Mouse (Mus musculus) ES-E14 (cell line): Measurements from ENCODE around the gene Rnf216. TPM values are rescaled to one million over a fixed set of nuclear protein-coding genes. Genes with fewer than 3 reads are reported as not detected.

ENCODE experiments used
- DNase-seq: peaks from one replicate; pipeline ENCODE4 v3.0.0-alpha.2; 2013; ENCODE audit warnings: low read depth, low spot score
- H3K27ac ChIP-seq: 2 replicates; pipeline ENCODE4 v1.5.1; 2012; ENCODE audit warnings: low read depth, mild to moderate bottlenecking, low read length, moderate library complexity, mixed read lengths; ENCODE audit not compliant: poor library complexity, insufficient read depth, severe bottlenecking
- H3K36me3 ChIP-seq: 2 replicates; pipeline ENCODE4 v1.6.1; 2012; ENCODE audit warnings: mild to moderate bottlenecking, low read length, moderate library complexity, mixed read lengths; ENCODE audit not compliant: control insufficient read depth, poor library complexity, insufficient read depth, severe bottlenecking
- H3K4me1 ChIP-seq, 2 experiments: fragments of 150-350 bp in 1 of 2; sonication (generic) in 1 of 2; 2 replicates each; pipeline ENCODE4 v1.6.1; 2012; ENCODE audit warnings: low read length in 2 of 2, mild to moderate bottlenecking in 1 of 2, mixed read lengths in 1 of 2; ENCODE audit not compliant: control insufficient read depth in 2 of 2, insufficient read depth in 2 of 2, poor library complexity in 1 of 2
- H3K4me3 ChIP-seq, 2 experiments: fragments of 150-350 bp in 1 of 2; sonication (generic) in 1 of 2; 2 replicates each; pipeline ENCODE4 v1.5.1; 2012; ENCODE audit warnings: low read length in 2 of 2, low read depth in 1 of 2, mild to moderate bottlenecking in 1 of 2, mixed read lengths in 1 of 2; ENCODE audit not compliant: insufficient read depth in 1 of 2, poor library complexity in 1 of 2, severe bottlenecking in 1 of 2
- H3K9ac ChIP-seq: 2 replicates; pipeline ENCODE4 v1.6.1; 2012; ENCODE audit warnings: low read depth, mild to moderate bottlenecking, low read length, mixed read lengths; ENCODE audit not compliant: poor library complexity, insufficient read depth, severe bottlenecking
- H3K9me3 ChIP-seq: fragments of 150-350 bp; sonication (generic); 2 replicates; pipeline ENCODE4 v1.6.1; 2012; ENCODE audit warnings: low read depth, mild to moderate bottlenecking, low read length; ENCODE audit not compliant: control insufficient read depth, insufficient read depth
- CHD2 ChIP-seq: IDR thresholded peaks from 2 replicates; pipeline ENCODE4 v1.6.1; 2014; ENCODE audit warnings: mild to moderate bottlenecking, low read depth, low read length, inconsistent platforms
- HCFC1 ChIP-seq: IDR thresholded peaks from 2 replicates; pipeline ENCODE4 v1.6.1; 2012; ENCODE audit warnings: low read length, inconsistent platforms, borderline replicate concordance; ENCODE audit not compliant: insufficient read depth
- MAFK ChIP-seq: IDR thresholded peaks from 2 replicates; pipeline ENCODE4 v1.6.1; 2014; ENCODE audit warnings: mild to moderate bottlenecking, low read depth, low read length, inconsistent platforms; ENCODE audit not compliant: insufficient read depth
- ZC3H11A ChIP-seq: IDR thresholded peaks from 2 replicates; pipeline ENCODE4 v1.6.1; 2012; ENCODE audit warnings: low read depth, mild to moderate bottlenecking, inconsistent platforms, low read length, borderline replicate concordance
- ZNF384 ChIP-seq: IDR thresholded peaks from 2 replicates; pipeline ENCODE4 v1.6.1; 2012; ENCODE audit warnings: low read depth, low read length, inconsistent platforms
- in situ Hi-C, 2 experiments: fragments of 600-800 bp; cut with MboI; formaldehyde crosslinking; loops; one replicate each; pipeline ENCODE4 v1.15.1; 2025; ENCODE audit warnings: low sequenced_read_pairs in 2 of 2, inconsistent platforms in 1 of 2; ENCODE audit not compliant: unreplicated experiment in 2 of 2
- total RNA-seq: library from RNA; depleted of rRNA; stranded (reverse); fragments of 300-350 nt; gene quantifications from 2 replicates; pipeline ENCODE4 v1.2.3, GENCODE M21; 2012

Gene Rnf216
- total RNA-seq, 1 experiment, result 23.8 TPM

GRCm38 (mm10) chr5:142956956-142957703 lies 155.7 kb downstream of the Rnf216 start:
- H3K36me3 ChIP-seq, result no peaks in the 10 kb centered on the region
- H3K4me1 ChIP-seq, result peaks cover 3 to 19% of the 10 kb centered on the region in 2 experiments; a peak in 3 of 4 replicates
- DNase-seq, result no peak
- TF ChIP-seq ZC3H11A, result no peak
- TF ChIP-seq CHD2, result no peak
- no peak for TF ChIP-seq ZNF384
- no peak for TF ChIP-seq HCFC1
- TF ChIP-seq MAFK, result no peak
- no peak overlapping the region for H3K27ac ChIP-seq
- in situ Hi-C loops, result no loop called here
- no peak overlapping the region for H3K9ac ChIP-seq
- H3K4me3 ChIP-seq, result no peak overlapping the region
- H3K9me3 ChIP-seq, result no peaks in the 10 kb centered on the region

- H3K4me1 ChIP-seq, result peaks cover 3 to 13% of the 10 kb centered on the region in 2 experiments; a peak in 3 of 4 replicates
- H3K9ac ChIP-seq, result no peak overlapping the region
- no peak overlapping the region for H3K27ac ChIP-seq
- no peak for DNase-seq
- no peak overlapping the region for H3K4me3 ChIP-seq
- no peaks in the 10 kb centered on the region for H3K36me3 ChIP-seq
- TF ChIP-seq MAFK (no peak), HCFC1 (no peak), ZC3H11A (no peak), CHD2 (no peak), ZNF384 (no peak)
- no peaks in the 10 kb centered on the region for H3K9me3 ChIP-seq
- in situ Hi-C loops, result no loop called here
These were observed 159.2 kb downstream of the Rnf216 start for GRCm38 (mm10) chr5:142953641-142954040.

GRCm38 (mm10) chr5:142950405-142950804 lies 162.4 kb downstream of the Rnf216 start:
- Histone ChIP-seq H3K36me3 (no peaks in the 10 kb centered on the region), H3K27ac (no peak overlapping the region), H3K9ac (no peak overlapping the region), H3K4me1 (peaks cover 2 to 10% of the 10 kb centered on the region in 2 experiments; a peak in 3 of 4 replicates), H3K4me3 (no peak overlapping the region), H3K9me3 (no peaks in the 10 kb centered on the region)
- no peak for DNase-seq
- TF ChIP-seq HCFC1, result no peak
- TF ChIP-seq ZNF384, result no peak
- TF ChIP-seq CHD2, result no peak
- TF ChIP-seq ZC3H11A, result no peak
- TF ChIP-seq MAFK, result no peak
- in situ Hi-C loops, result no loop called here

- Histone ChIP-seq H3K36me3 (no peaks in the 10 kb centered on the region), H3K9me3 (no peaks in the 10 kb centered on the region), H3K9ac (no peak overlapping the region), H3K4me1 (peaks cover 2 to 8% of the 10 kb centered on the region in 2 experiments; a peak in 1 of 4 replicates), H3K27ac (no peak overlapping the region), H3K4me3 (no peak overlapping the region)
- in situ Hi-C loops, result no loop called here
- no peak for TF ChIP-seq MAFK
- no peak for TF ChIP-seq ZNF384
- no peak for TF ChIP-seq CHD2
- TF ChIP-seq HCFC1, result no peak
- no peak for TF ChIP-seq ZC3H11A
- DNase-seq, result no peak
These were observed 163.2 kb downstream of the Rnf216 start for GRCm38 (mm10) chr5:142949580-142949979.

- Histone ChIP-seq H3K27ac (no peak overlapping the region), H3K9ac (no peak overlapping the region), H3K36me3 (no peaks in the 10 kb centered on the region), H3K4me1 (peaks cover 2 to 13% of the 10 kb centered on the region in 2 experiments; a peak in 2 of 4 replicates), H3K9me3 (no peaks in the 10 kb centered on the region), H3K4me3 (no peak overlapping the region)
- in situ Hi-C loops, result no loop called here
- no peak for DNase-seq
- no peak for TF ChIP-seq MAFK
- no peak for TF ChIP-seq CHD2
- TF ChIP-seq ZC3H11A, result no peak
- no peak for TF ChIP-seq HCFC1
- no peak for TF ChIP-seq ZNF384
These were observed 165.3 kb downstream of the Rnf216 start for GRCm38 (mm10) chr5:142947460-142947859.
